Mouse (Mus musculus) ovary, postnatal 14 days (tissue): ENCODE data around the gene Cacna1c.

ENCODE experiments used
- DNase-seq: peaks from one replicate; pipeline ENCODE4 v3.0.0; 2022; ENCODE audit warnings: low spot score

Gene Cacna1c

DNA sequence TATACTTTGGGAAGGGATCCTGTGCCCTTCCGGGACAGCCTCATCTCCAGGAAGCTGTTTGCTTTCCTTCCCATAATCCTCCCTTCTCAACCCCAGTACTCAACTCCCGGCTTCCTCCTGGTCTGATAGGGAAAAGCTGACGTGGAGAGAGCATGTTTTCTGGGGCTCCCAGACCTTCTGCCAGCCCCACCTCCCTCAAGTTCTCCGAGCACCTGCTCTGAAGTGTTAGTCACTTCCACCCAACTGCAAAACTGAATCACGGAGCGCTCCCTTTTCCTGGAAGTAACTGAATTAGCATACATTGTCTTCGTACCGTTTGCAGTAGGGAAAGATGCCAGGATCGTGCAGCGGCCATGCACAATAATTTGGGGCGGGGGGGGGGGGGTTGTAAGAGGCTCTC is 393.9 kb downstream of the Cacna1c start:
- no peak for DNase-seq

GRCm38 (mm10) chr6:118796393-118796792 is 399.8 kb downstream of the Cacna1c start:
- no peak for DNase-seq

DNA sequence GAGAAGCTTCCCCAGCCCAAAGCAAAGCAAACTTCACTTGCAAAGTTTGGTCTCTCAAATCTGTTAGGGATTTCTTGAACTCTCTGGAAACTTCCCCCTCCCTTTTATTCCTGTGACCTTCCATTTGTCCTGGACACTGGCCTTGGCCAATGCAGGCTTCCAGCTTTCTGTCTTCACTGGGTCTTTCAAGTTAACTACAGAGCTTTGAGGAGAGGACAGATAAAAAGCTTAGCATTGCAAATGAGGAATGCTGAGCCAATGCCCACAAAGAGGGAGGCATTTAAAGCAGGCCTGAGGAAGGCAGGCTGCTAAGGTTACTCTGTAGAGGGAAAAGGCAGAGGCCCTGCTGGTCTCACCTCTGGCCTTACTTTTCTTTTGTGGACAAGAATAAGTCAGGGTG is 400.5 kb downstream of the Cacna1c start:
- DNase-seq: no peak

- DNase-seq: peak; percentile 51
Observed at GRCm38 (mm10) chr6:118791921-118792368, 404.3 kb downstream of the Cacna1c start.

DNA sequence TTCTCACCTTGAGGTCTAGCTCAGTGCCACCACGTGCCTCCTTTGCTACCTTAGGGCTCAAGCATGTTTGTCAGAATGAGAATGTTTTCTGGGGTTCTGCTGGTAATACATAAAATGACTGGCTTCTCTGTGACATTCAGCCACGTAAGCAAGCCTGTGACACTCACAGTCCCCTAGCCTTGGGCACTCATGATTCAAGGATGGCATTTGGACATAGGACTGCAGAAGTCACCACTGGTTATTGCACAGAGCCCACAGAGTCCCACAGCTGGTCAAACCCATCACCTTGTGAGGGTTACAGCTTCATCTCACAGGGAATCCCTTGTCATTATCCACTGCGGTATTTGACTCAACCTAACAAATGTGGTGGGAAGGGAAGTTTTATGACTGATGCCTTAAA is 408.3 kb downstream of the Cacna1c start:
- DNase-seq: no peak

DNA sequence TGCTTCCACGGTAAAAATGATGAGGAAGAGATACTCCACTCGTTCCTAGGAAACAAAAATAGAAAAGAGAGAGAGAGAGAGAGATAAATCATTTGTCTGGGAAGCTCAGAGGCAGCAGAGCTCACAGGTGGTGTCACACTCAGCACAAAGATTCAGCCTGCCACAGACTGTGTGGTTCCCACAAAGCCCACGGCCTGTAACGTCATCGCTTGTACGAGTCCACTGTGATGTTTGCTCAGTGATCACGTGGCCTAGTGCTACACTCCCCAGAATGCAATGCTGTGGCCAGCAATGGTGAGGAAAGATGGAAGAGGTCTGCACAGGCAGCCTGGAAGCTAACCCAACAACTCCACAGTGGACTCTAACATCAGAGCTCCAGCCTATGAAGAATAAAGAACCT is 415.9 kb downstream of the Cacna1c start:
- no peak for DNase-seq

DNA sequence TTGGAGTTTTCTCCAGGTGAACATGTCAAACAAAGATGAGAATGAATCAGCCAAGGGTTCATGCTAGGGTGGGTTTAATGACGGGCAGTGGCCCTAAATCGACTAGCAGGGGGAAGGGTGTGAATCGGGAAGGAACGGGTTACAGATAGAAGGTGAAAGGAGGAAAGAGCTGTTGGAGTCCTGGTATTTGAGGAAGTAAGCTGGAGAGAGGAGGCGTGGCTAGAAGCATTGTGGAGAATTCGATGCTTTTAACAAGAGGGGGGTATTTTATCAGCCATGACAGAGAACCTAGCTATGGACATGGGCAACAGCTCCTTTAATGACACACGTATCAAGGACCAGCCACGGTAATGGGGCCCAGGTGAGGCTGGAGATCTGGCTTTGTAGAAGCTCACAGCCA is 417.0 kb downstream of the Cacna1c start:
- no peak for DNase-seq

GRCm38 (mm10) chr6:118777457-118777856 is 418.8 kb downstream of the Cacna1c start:
- DNase-seq: no peak

- DNase-seq: no peak
Observed at GRCm38 (mm10) chr6:118776459-118776858, 419.8 kb downstream of the Cacna1c start.

DNA sequence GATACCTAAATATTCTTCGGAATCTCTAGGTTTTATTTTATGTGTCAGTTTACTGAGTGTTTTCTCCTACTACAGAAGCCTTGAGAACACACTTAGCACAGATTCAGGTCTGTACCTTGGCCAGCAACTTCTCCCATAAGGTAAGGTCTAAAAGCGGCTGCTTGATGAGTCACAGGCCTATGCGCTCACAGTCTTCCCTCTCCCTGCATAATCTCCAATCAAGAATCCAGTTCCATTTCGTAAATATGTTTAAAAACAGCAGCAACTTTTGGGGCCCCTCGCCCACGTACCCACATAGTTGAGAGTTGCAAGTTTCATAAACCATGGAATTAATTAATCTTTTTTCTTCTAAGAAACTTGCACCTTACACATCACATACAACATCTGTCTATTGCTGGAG is 423.6 kb downstream of the Cacna1c start:
- DNase-seq: no peak

GRCm38 (mm10) chr6:118771121-118771520 is 425.1 kb downstream of the Cacna1c start:
- no peak for DNase-seq

DNA sequence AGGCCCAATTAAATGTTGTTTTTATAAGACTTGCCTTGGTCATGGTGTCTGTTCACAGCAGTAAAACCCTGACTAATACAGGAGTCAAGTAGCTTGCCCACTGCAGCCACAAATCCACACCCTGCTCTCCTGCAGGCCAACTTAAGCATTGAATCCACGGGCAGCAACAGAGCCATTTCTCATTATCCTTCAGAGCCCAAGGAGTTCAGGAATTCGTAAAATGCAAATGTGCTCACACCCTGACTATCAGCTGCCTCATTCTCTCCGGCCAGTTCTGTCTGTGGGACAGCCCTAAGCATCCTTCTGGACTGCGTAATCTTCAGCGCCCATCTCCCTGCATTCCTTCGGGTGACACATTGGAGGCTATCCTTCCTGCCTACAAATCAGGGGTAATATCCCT is 425.8 kb downstream of the Cacna1c start:
- no peak for DNase-seq

GRCm38 (mm10) chr6:118769792-118770191 is 426.4 kb downstream of the Cacna1c start:
- no peak for DNase-seq

DNA sequence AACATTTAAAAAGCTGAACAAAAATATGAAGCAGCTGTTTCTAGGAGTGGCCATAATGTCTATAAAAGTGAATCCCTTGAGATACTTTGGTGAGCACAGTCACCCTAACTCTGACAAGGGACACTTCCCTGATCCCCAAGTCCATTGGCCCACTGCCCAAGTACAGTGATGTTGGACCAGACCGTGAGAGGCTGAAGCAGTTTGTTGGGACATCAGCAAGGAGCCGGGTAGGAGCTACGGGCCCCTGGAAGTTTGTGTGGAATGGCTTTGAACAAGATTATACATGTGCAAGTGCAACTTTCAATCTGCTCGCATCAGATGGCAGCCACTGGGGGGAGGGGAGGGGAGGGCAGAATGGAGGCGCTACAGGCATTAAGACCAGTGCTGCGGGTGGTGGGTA is 428.5 kb downstream of the Cacna1c start:
- no peak for DNase-seq

DNA sequence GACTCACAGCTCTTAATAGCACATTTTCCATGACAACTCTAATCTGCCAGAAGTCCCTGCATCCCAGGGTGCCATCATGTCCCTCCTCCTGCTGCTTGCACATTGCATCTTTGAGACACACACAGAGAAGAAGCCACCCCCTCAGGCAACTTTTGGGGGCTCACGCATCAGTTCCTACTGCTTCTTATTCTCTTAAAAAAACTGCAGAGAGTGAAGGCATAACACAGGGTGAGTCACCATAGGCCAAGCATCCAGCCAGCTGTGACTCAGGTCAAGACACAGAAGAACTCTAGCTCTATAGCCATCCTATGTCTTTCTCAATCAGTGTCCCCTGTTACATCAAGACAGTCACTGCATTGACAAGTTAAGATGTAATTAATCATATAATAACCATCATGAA is 431.0 kb downstream of the Cacna1c start:
- DNase-seq: no peak

GRCm38 (mm10) chr6:118759015-118759414 is 437.2 kb downstream of the Cacna1c start:
- no peak for DNase-seq

- DNase-seq: no peak
Observed at GRCm38 (mm10) chr6:118758290-118758907, 437.8 kb downstream of the Cacna1c start.

DNA sequence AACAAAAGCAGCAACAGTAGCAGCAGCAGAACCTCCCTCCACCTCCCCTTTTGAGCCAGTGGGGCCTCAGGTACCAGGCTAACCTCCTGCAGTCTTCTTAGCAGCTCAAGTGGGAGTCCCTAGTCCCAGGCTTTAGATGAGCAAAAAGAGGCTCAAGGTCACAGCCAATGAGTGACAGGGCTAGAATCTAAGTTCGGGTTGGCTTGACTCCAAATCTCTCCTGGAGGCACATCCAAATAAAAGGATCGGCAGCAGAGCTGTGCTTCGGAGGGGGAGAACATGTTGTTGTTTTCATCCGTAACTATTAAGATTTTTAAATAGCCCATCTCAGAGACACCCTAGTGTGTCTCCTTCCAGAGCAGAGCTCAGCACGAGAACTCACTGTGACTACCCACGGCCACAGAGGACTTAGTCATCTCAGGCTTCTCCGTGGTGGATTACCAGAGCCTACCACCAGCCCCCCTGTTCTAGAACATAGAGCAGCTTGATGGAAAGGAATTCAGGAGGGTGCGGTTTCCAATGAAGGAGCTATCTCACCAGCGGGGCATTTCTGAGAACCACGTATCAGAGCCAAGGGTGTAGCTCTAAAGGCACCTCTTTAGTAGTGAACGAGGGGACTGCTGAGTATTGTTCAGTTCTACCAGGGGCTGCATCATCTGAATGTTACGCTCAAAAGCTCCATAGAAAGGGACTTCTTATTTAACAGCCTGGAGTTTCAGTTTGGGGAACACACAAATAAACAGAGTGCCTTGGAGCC is 438.5 kb downstream of the Cacna1c start:
- no peak for DNase-seq

DNA sequence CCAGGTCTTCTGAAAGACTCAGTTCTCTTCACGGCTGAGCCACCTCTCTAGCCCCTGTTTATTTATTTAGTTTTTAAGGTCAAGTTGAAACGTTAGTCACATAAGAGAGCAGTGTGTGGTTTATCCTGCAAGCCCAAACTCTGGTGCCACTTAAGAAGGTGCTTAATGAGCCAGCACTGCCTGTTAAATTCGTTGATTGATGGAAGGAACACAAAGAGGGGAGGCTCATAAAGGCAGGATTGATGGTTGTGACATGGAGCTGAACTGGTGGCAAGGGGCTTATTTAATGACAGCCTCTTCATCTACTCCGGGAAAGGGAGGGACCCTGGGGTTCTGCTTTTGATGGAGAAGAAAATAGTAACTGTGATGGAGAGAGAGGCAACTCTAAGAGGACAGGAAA is 439.7 kb downstream of the Cacna1c start:
- DNase-seq: no peak

- DNase-seq: no peak
Observed at GRCm38 (mm10) chr6:118755768-118756167, 440.4 kb downstream of the Cacna1c start.

DNA sequence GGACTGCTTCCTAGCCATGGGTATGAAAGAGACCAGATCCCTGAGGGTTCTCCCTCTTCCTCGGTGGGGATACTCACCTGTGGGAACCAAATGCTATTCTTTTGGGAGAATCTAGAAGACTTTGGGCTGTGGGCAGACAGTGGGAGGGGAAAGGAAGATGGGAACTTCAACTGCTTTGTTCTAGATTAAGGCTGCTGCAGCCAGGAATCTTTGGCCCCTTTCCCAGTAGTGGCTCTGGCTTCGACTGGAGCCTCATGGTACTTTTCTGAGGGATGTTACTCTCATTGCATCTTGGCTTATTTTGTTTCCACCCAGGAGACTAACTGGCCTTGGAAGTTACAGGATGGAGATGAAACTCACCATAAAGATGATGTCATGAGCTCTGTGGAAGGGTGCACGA is 441.8 kb downstream of the Cacna1c start:
- no peak for DNase-seq

GRCm38 (mm10) chr6:118753787-118754186 is 442.4 kb downstream of the Cacna1c start:
- DNase-seq: no peak

- DNase-seq: no peak
Observed at GRCm38 (mm10) chr6:118753064-118753463, 443.2 kb downstream of the Cacna1c start.

GRCm38 (mm10) chr6:118749285-118749684 is 446.9 kb downstream of the Cacna1c start:
- no peak for DNase-seq
